Mouse (Mus musculus): Measurements from ENCODE around the gene Kctd5.

GRCm38 (mm10) chr17:24113031-24113430 lies 39.7 kb upstream of the Kctd5 start:
- TF ChIP-seq CTCF (IDR thresholded peaks at IDR 0.05), result no peak
- TF ChIP-seq EP300 (IDR thresholded peaks at IDR 0.05), result no peak

Measured in lung, postnatal 0 days (tissue).